Mouse (Mus musculus) lung, postnatal 36 days (tissue): ENCODE results near the gene Apoc2.

Experiments used
- DNase-seq: peaks from one replicate; pipeline ENCODE4 v3.0.0; 2022; ENCODE audit warnings: mixed read lengths

The Apoc2 gene

GRCm38 (mm10) chr7:19677872-19678271, at the start of gene Apoc2:
Gene Apoc2 (minus strand): TSS chr7:19677941.
- DNase-seq, result no peak

GRCm38 (mm10) chr7:19726541-19726940, 48.8 kb upstream of the Apoc2 start:
- DNase-seq, result no peak

- peak; percentile 84 for DNase-seq
Measured at GRCm38 (mm10) chr7:19724167-19724566, 46.4 kb upstream of the Apoc2 start.

- DNase-seq, result peak; percentile 81
Measured at GRCm38 (mm10) chr7:19722754-19723195, 45.0 kb upstream of the Apoc2 start.

GRCm38 (mm10) chr7:19719200-19719599, 41.5 kb upstream of the Apoc2 start:
- no peak for DNase-seq

GRCm38 (mm10) chr7:19718297-19718952, 40.7 kb upstream of the Apoc2 start:
- no peak for DNase-seq

- DNase-seq, result no peak
Measured at GRCm38 (mm10) chr7:19717346-19717745, 39.6 kb upstream of the Apoc2 start.

GRCm38 (mm10) chr7:19716822-19717221, 39.1 kb upstream of the Apoc2 start:
- DNase-seq, result no peak

- no peak for DNase-seq
Measured at GRCm38 (mm10) chr7:19716055-19716682, 38.4 kb upstream of the Apoc2 start.

GRCm38 (mm10) chr7:19715239-19716054, 37.7 kb upstream of the Apoc2 start, which contains the start of gene Tomm40:
Gene Tomm40 (minus strand): TSS chr7:19715438.
- DNase-seq, result peak; percentile 100

GRCm38 (mm10) chr7:19714836-19715235, 37.1 kb upstream of the Apoc2 start:
- DNase-seq, result no peak

- DNase-seq, result no peak
Measured at GRCm38 (mm10) chr7:19713598-19713997, 35.9 kb upstream of the Apoc2 start.

- DNase-seq, result no peak
Measured at GRCm38 (mm10) chr7:19713196-19713595, 35.5 kb upstream of the Apoc2 start.

- DNase-seq, result no peak
Measured at GRCm38 (mm10) chr7:19712414-19712813, 34.7 kb upstream of the Apoc2 start.

GRCm38 (mm10) chr7:19710650-19711049, 32.9 kb upstream of the Apoc2 start:
- DNase-seq, result no peak

GRCm38 (mm10) chr7:19705271-19705670, 27.5 kb upstream of the Apoc2 start:
- no peak for DNase-seq

- DNase-seq, result no peak
Measured at GRCm38 (mm10) chr7:19704475-19704874, 26.7 kb upstream of the Apoc2 start.

- no peak for DNase-seq
Measured at GRCm38 (mm10) chr7:19702859-19703555, 25.3 kb upstream of the Apoc2 start.

- DNase-seq, result peak; percentile 90
Measured at GRCm38 (mm10) chr7:19701069-19701761, 23.5 kb upstream of the Apoc2 start.

GRCm38 (mm10) chr7:19700299-19701068, 22.7 kb upstream of the Apoc2 start:
- DNase-seq, result no peak

- no peak for DNase-seq
Measured at GRCm38 (mm10) chr7:19699827-19700148, 22.0 kb upstream of the Apoc2 start.
